Mouse (Mus musculus): ENCODE results near the gene Tas2r113.
"Not testable (repeated sequence)": the region's sequence is repeated elsewhere in the genome, so short reads cannot be mapped to it uniquely, and the experiment has no call there.

Gene Tas2r113

DNA sequence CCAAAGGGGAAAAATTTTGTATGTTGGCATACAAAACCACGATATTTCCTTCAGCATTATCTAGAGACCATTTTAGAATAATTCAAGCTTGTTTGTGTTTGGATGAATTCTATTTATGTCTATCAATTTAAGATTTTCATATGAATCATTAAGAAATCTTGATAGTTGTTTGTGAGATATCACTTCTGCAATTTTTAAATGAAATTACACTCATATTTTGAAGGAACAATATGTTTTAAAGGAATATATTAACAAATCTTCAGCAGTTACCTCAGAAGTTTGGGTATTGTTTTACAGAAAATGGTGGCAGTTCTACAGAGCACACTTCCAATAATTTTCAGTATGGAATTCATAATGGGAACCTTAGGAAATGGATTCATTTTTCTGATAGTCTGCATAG, at the start of gene Tas2r113:
Gene Tas2r113 (plus strand): TSS at position 301 of the 400 bp plus-strand sequence.
- no peak for DNase-seq

GRCm38 (mm10) chr6:132846842-132847241, 46.0 kb upstream of the Tas2r113 start, which contains the start of gene Tas2r123:
Gene Tas2r123, plus strand, starts transcription at chr6:132847142.
- no peak for DNase-seq

DNA sequence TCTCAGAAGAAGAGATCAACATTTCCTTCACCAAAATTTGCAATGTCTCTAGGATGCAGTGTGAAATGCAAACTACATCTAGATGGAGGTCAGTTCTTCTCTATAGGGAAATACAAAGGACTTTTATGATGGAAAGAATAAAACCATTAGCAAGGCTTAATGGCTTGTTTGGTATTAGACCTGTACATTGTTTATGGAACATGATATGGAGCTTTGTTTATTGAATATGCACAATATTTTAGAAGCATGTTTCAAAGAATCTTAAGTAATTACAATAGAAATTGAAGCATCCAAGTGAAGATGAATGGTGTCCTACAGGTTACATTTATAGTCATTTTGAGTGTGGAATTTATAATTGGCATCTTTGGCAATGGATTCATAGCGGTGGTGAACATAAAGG, 37.7 kb upstream of the Tas2r113 start, which contains the start of gene Tas2r116:
Gene Tas2r116 (plus strand): TSS at position 301 of the 400 bp plus-strand sequence.
- no peak for DNase-seq

GRCm38 (mm10) chr6:132867708-132868107, 25.1 kb upstream of the Tas2r113 start, which contains the start of gene Tas2r110:
Gene Tas2r110, plus strand, starts transcription at chr6:132868008.
- no peak for DNase-seq

DNA sequence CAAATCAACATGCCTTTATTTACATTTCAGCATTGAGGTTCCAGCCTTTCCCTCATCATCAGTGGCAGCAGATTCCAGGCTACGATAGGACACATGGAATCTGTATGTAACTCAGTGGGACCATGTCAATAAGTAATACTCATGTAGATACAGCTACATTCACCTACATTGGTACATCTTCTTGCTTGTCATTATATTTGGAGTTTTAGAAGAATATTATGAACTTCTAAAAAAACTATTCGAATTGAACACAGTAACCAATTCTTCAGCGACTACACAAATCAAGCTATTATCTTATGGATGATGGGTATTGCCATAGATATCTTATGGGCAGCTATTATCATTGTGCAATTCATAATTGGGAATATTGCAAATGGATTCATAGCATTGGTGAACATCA, 16.5 kb downstream of the Tas2r113 start, which contains the start of gene Tas2r125:
Gene Tas2r125 (plus strand): TSS at position 301 of the 400 bp plus-strand sequence.
- DNase-seq, result no peak

DNA sequence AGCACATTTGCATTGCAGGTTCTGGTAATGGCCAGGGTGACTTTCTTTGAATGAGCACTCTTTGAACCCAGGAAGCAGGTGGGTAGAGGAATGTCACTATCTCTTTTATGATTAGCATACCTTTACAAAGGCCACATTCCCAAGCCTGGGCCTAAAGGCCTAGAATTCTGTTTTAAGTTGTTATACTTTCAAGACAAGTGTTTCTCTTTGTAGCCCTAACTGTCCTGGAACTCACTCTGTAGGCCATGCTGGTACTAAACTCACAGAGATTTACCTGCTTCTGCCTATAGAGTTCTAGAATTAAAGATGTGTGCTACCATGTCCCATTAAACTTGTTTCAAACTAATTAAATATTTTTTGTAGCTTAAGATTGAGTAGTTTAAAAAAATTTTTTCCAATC, 48.6 kb downstream of the Tas2r113 start:
- DNase-seq, result not testable (repeated sequence)

All from thymus, adult 18-20 months (tissue).